Mouse (Mus musculus) heart, adult 2 months (tissue): ENCODE data around the gene Cd300lf.

Experiments used
- CTCF ChIP-seq: fragments of 200-600 bp; IDR thresholded peaks from 2 replicates; pipeline ENCODE4 v1.8.1; 2022; ENCODE audit warnings: antibody characterized with exemption, mild to moderate bottlenecking, moderate library complexity
- POLR2A ChIP-seq: fragments of 200-500 bp; IDR thresholded peaks from 2 replicates; pipeline ENCODE4 v1.6.1; 2011; ENCODE audit warnings: mild to moderate bottlenecking, low read depth, low read length, control low read depth; ENCODE audit not compliant: insufficient read depth

DNA sequence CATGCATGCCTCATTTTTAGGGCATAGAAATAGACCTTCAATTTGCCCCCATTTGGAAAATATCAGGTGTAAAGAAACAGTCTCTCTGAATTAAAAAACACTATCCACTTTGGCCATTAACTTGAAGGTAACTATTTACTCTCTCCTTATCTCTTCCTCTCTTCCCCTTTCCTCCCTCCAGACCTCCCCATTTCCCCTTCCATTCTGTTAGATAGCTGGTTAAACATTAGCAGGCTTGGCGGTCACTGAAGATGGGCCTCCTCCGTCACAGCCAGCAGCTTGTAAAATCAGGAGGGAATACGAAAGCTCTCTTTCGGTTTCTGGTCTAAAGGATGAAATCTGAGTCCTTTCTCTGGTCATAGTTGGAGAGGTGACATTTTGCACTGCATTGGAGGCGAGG lies 57.9 kb downstream of the Cd300lf start:
- TF ChIP-seq CTCF (no peak), POLR2A (no peak)
